Comparison of ENCODE assay signal across 9 mouse cellular contexts in genomic region chr2:167539536-167540476, GRCm38 (mm10). TPM values are rescaled to one million over a fixed set of nuclear protein-coding genes. Genes with fewer than 3 reads are reported as not detected.
DNase-seq lines count a peak whose midpoint lies in the region; ATAC-seq and TF ChIP-seq lines count a peak whose summit lies in the region.
"Had no signal": no experiment of that assay in that cellular context is flagged by ENCODE, and none has a peak within 500 bp of the region (broad histone marks: within the 10 kb centered on the region; RNA-seq: fewer than 3 reads in every experiment).

No protein-coding gene starts in this region.

- peak overlapping the region; percentile 60 for H3K4me2 ChIP-seq in kidney, postnatal 0 days (ENCODE audit: low read length)
- peak overlapping the region; percentile 72 for H3K4me2 ChIP-seq in hindbrain, embryonic 11.5 days (replicated peaks; ENCODE audit: low read depth, low read length)

- no peaks in the 10 kb centered on the region for H3K27me3 ChIP-seq in kidney, postnatal 0 days (ENCODE audit: insufficient read depth, low read length)
- peaks cover 42% of the 10 kb centered on the region for H3K27me3 ChIP-seq in hindbrain, embryonic 11.5 days (ENCODE audit: control insufficient read depth, insufficient read depth, low read length)

- no peak for TF ChIP-seq CTCF in kidney, postnatal 0 days (IDR thresholded peaks at IDR 0.05; ENCODE audit: low read depth)
- TF ChIP-seq CTCF in left cerebral cortex, adult 2 months (IDR thresholded peaks at IDR 0.05): no peak

- peak overlapping the region; percentile 59 for H3K9ac ChIP-seq in kidney, postnatal 0 days (ENCODE audit: low read depth, low read length)
- 0 out of 2 replicates have a peak overlapping the region, but pooled peaks have one; percentile 19 for H3K9ac ChIP-seq in hindbrain, embryonic 11.5 days (ENCODE audit: low read depth, low read length)

- peak; percentile 34 for DNase-seq in kidney, postnatal 0 days (ENCODE audit: low spot score)
- no peak for DNase-seq in kidney, postnatal 25 days
- DNase-seq in ZHBTc4 (ENCODE audit: low read depth, low spot score): peak; percentile 92
- no peak for DNase-seq in hindbrain, embryonic 11.5 days (ENCODE audit: low spot score)
- peak; percentile 38 for DNase-seq in lung, postnatal 10 days
- no peak for DNase-seq in left cerebral cortex, adult 2 months (ENCODE audit: extremely low spot score in 1 of 2, low spot score in 2 of 2)
- DNase-seq in embryo, embryonic 9.5 days (ENCODE audit: extremely low spot score): no peak
- DNase-seq in adrenal gland, postnatal 36 days: no peak

- WGBS in kidney, postnatal 0 days: 21% methylated on average over 14 of the region's 14 CpGs
- WGBS in hindbrain, embryonic 11.5 days: 14% methylated on average over 14 of the region's 14 CpGs

- no peaks in the 10 kb centered on the region for H3K9me3 ChIP-seq in kidney, postnatal 0 days (replicated peaks; ENCODE audit: low read length)
- no peaks in the 10 kb centered on the region for H3K9me3 ChIP-seq in hindbrain, embryonic 11.5 days (ENCODE audit: control insufficient read depth, low read length)
- H3K9me3 ChIP-seq: megakaryocyte, embryonic 14.5 days had no signal

- no peaks in the 10 kb centered on the region for H3K36me3 ChIP-seq in kidney, postnatal 0 days (ENCODE audit: insufficient read depth, low read length)
- H3K36me3 ChIP-seq in hindbrain, embryonic 11.5 days (ENCODE audit: control insufficient read depth, insufficient read depth, low read length): no peaks in the 10 kb centered on the region

- H3K4me3 ChIP-seq in kidney, postnatal 0 days (replicated peaks; ENCODE audit: low read depth, low read length): peak overlapping the region; percentile 44
- H3K4me3 ChIP-seq in hindbrain, embryonic 11.5 days (ENCODE audit: low read depth, low read length): peak overlapping the region; percentile 43
- H3K4me3 ChIP-seq in left cerebral cortex, adult 2 months: no peak overlapping the region
- H3K4me3 ChIP-seq: megakaryocyte, embryonic 14.5 days had no signal

- peaks cover 22% of the 10 kb centered on the region for H3K4me1 ChIP-seq in kidney, postnatal 0 days (replicated peaks; ENCODE audit: insufficient read depth, low read length)
- H3K4me1 ChIP-seq in hindbrain, embryonic 11.5 days (replicated peaks; ENCODE audit: control insufficient read depth, insufficient read depth, low read length): peaks cover 22% of the 10 kb centered on the region

- no peak for ATAC-seq in kidney, postnatal 0 days (replicated peaks; ENCODE audit: low FRiP score, low read depth)
- ATAC-seq in hindbrain, embryonic 11.5 days (ENCODE audit: low FRiP score): peak; percentile 12; the same call in 1 of the 2 replicates

- peak overlapping the region; percentile 65 for H3K27ac ChIP-seq in kidney, postnatal 0 days
- no peak overlapping the region for H3K27ac ChIP-seq in hindbrain, embryonic 11.5 days (ENCODE audit: low read depth, low read length)
- H3K27ac ChIP-seq in left cerebral cortex, adult 2 months: no peak overlapping the region

- intact Hi-C loops in left cerebral cortex, adult 2 months (cut with DNase I): loop anchor here (5.0 kb wide), 1 partner anchor 357 kb away; no protein-coding TSS in a partner anchor

RNA-seq across cellular contexts. Expression of gene Snai1, which starts 1.8 kb away (rescaled TPM):
- polyA plus RNA-seq in kidney, postnatal 0 days (2015; fragmentation: Nextera tagmentation; extraction: Ambion mirVana): 33.9 and 36.1 TPM in 2 replicates
- polyA plus RNA-seq in hindbrain, embryonic 11.5 days (2014; fragmentation: Nextera tagmentation; extraction: Ambion mirVana): 27.6 and 29.5 TPM in 2 replicates
- total RNA-seq in left cerebral cortex, adult 2 months (2021): under 1 TPM; 0.56 to 0.70 TPM
- total RNA-seq in adrenal gland, postnatal 36 days (2021): 10 to 100 TPM in 1 of 2 experiments, 1 to 10 TPM in 1; 5.4 to 11.2 TPM

RNA-seq across cellular contexts. Expression of gene Spata2, which starts 47.1 kb away (rescaled TPM):
- polyA plus RNA-seq in kidney, postnatal 0 days (2015; fragmentation: Nextera tagmentation; extraction: Ambion mirVana): 14.3 and 15.5 TPM in 2 replicates
- polyA plus RNA-seq in hindbrain, embryonic 11.5 days (2014; fragmentation: Nextera tagmentation; extraction: Ambion mirVana): 13.5 and 15.0 TPM in 2 replicates
- 10 to 100 TPM; 78.0 to 79.1 TPM for total RNA-seq in left cerebral cortex, adult 2 months (2021)
- total RNA-seq in adrenal gland, postnatal 36 days (2021): 10 to 100 TPM; 39.8 to 43.3 TPM

RNA-seq across cellular contexts. Expression of gene Rnf114, which starts 47.4 kb away (rescaled TPM):
- 77.0 and 78.7 TPM in 2 replicates for polyA plus RNA-seq in kidney, postnatal 0 days (2015; fragmentation: Nextera tagmentation; extraction: Ambion mirVana)
- 120 and 140 TPM in 2 replicates for polyA plus RNA-seq in hindbrain, embryonic 11.5 days (2014; fragmentation: Nextera tagmentation; extraction: Ambion mirVana)
- total RNA-seq in left cerebral cortex, adult 2 months (2021): 10 to 100 TPM; 54.9 to 57.3 TPM
- total RNA-seq in adrenal gland, postnatal 36 days (2021): 10 to 100 TPM; 77.1 to 87.6 TPM

Comparison
In these comparisons a context has a peak if more than half of its experiments do, and no peak if none do; other contexts are left out.
1. DNase-seq: peak in kidney, postnatal 0 days (single experiment), ZHBTc4 (single experiment) and lung, postnatal 10 days (single experiment); none in kidney, postnatal 25 days (0 of 2), hindbrain, embryonic 11.5 days (single experiment), left cerebral cortex, adult 2 months (0 of 2), embryo, embryonic 9.5 days (single experiment) and adrenal gland, postnatal 36 days (0 of 2).